Mouse (Mus musculus) cortical plate, adult 2 months (tissue): ENCODE measurements around the gene Mgrn1. TPM values are rescaled to one million over a fixed set of nuclear protein-coding genes. Genes with fewer than 3 reads are reported as not detected.

Experiments
- H3K27ac ChIP-seq: fragments of 200-500 bp; 2 replicates; pipeline ENCODE4 v1.5.1; 2012; ENCODE audit warnings: low read length, control low read depth, inconsistent platforms; ENCODE audit not compliant: insufficient read depth
- H3K4me1 ChIP-seq: fragments of 200-500 bp; 2 replicates; pipeline ENCODE4 v1.6.1; 2011; ENCODE audit warnings: low read length; ENCODE audit not compliant: control insufficient read depth, insufficient read depth
- H3K4me3 ChIP-seq: fragments of 200-500 bp; 2 replicates; pipeline ENCODE4 v1.5.1; 2011; ENCODE audit warnings: mild to moderate bottlenecking, low read length, control low read depth; ENCODE audit not compliant: insufficient read depth
- CTCF ChIP-seq: fragments of 200-500 bp; IDR thresholded peaks from 2 replicates; pipeline ENCODE4 v1.5.1; 2011; ENCODE audit warnings: mild to moderate bottlenecking, control low read depth, low read length; ENCODE audit not compliant: insufficient read depth; ENCODE audit errors: extremely low read depth
- POLR2A ChIP-seq: fragments of 200-500 bp; IDR thresholded peaks from 2 replicates; pipeline ENCODE4 v1.6.1; 2011; ENCODE audit warnings: mild to moderate bottlenecking, low read length, control low read depth; ENCODE audit not compliant: insufficient read depth; ENCODE audit errors: extremely low read depth
- polyA plus RNA-seq: library from polyadenylated mRNA; depleted of rRNA; stranded (reverse); fragments of >200 nt; gene quantifications from 2 replicates; pipeline ENCODE4 v1.2.3, GENCODE M21; 2012

Mgrn1 gene
- polyA plus RNA-seq, 1 experiment = 229 TPM

DNA sequence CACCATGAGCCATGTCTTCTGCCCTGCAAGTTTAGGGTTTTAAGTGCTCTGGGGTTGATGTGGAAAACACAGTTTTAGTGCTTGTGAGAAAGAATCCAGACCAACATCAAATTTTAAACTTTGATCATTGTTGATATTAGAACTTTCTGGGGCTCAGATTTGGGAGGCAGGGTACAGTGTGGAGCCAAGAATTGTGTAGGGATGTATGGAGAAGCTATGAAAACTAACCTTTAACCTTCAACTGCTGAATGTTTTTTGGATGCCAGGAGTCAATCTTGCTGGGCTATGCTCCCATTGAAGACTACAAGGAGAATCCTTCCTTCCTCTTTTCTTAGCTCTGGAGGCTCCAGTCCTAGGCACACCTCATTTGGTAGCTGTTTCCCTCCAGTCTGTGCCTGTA is 20.5 kb downstream of the Mgrn1 start:
- Histone ChIP-seq H3K4me1 (peaks cover 2% of the 10 kb centered on the region; the same call in 1 of the 2 replicates), H3K27ac (0 out of 2 replicates have a peak overlapping the region, but pooled peaks have one; percentile 12), H3K4me3 (no peak overlapping the region)
- TF ChIP-seq CTCF = no peak
- no peak for TF ChIP-seq POLR2A

- Histone ChIP-seq H3K4me3 (no peak overlapping the region), H3K4me1 (peaks cover 2% of the 10 kb centered on the region; the same call in 1 of the 2 replicates), H3K27ac (peak overlapping the region; percentile 12)
- TF ChIP-seq POLR2A (no peak), CTCF (no peak)
Measured at GRCm38 (mm10) chr16:4907386-4907785, 21.3 kb downstream of the Mgrn1 start.

DNA sequence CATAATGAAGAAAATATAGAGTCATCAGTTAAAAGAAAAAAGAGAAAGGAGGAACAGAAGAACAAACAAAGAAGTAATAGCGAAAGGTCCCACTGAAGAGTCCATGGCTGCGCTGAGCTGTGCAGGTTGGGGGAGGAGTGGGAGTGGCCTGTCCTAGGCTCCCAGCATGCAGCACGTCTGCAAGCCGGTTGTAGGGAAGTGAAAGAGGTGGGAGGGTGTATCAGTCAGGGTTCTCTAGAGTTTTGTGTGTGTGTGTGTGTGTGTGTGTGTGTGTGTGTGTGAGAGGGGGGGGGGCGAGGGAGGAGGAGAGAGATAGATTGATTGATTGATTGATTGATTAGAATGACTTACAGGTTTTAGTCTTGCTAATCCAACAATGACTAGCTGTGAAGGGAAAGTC is 21.9 kb downstream of the Mgrn1 start:
- TF ChIP-seq CTCF = no peak
- no peak for TF ChIP-seq POLR2A

GRCm38 (mm10) chr16:4909745-4910144 is 23.7 kb downstream of the Mgrn1 start:
- no peak for TF ChIP-seq POLR2A
- TF ChIP-seq CTCF = no peak; the same call in 1 of the 2 replicates
- no peak overlapping the region for H3K27ac ChIP-seq
- no peak overlapping the region for H3K4me3 ChIP-seq
- H3K4me1 ChIP-seq = peaks cover 9% of the 10 kb centered on the region

More for the DNA sequence above, 21.9 kb downstream of the Mgrn1 start:
- no peak overlapping the region for H3K27ac ChIP-seq
- H3K4me1 ChIP-seq = peaks cover 3% of the 10 kb centered on the region; the same call in 1 of the 2 replicates
- no peak overlapping the region for H3K4me3 ChIP-seq

GRCm38 (mm10) chr16:4910758-4911157 is 24.7 kb downstream of the Mgrn1 start:
- TF ChIP-seq POLR2A = no peak
- TF ChIP-seq CTCF = no peak
- Histone ChIP-seq H3K4me1 (peaks cover 9% of the 10 kb centered on the region), H3K4me3 (no peak overlapping the region), H3K27ac (no peak overlapping the region)

- Histone ChIP-seq H3K27ac (peak overlapping the region; percentile 45), H3K4me1 (peaks cover 8% of the 10 kb centered on the region), H3K4me3 (no peak overlapping the region)
- TF ChIP-seq CTCF (no peak), POLR2A (no peak)
Measured at GRCm38 (mm10) chr16:4912074-4912648, 26.1 kb downstream of the Mgrn1 start.

DNA sequence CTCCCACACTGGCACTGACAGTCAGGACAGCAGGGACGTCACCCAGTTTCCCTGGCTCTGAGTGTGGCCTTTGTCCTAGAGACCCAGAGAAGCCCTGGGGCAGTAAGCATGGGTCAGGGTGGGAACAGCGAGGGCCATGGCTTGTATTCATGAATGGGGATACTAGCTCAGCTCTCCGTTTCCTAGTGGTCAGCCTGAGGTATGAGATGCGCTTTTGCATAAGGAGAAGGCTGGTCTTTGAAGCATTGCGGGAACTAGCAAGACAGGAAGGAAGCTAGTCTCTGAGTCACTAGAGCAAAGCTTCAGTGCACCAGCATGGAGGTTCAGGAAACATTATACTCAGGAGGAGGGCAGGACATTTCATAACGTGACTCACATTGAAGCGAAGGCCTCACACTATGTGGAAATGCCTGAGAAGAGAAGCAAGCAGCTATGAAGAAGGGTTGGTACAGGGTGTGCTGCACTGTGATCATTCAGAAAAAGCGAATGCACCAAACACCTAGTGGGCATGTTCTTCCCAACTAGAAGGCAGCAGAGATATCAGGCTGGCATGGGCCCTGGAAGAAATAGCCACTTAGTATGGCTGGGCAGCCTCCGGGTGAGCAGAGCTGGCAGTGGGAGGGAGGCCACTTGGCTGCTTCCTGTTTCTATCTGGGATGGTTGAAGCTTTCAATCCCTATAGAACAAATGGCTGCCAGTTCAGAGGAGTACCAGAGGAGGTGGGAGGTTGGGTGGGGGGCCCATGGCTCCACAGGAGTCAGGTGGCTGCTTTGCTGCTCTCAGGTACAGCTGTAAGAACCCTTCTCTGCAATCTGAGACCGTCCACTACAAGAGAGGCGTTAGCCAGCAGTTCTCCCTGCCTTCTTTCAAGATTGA is 27.1 kb downstream of the Mgrn1 start:
- H3K27ac ChIP-seq = peak overlapping the region; percentile 45
- peaks cover 8% of the 10 kb centered on the region for H3K4me1 ChIP-seq

DNA sequence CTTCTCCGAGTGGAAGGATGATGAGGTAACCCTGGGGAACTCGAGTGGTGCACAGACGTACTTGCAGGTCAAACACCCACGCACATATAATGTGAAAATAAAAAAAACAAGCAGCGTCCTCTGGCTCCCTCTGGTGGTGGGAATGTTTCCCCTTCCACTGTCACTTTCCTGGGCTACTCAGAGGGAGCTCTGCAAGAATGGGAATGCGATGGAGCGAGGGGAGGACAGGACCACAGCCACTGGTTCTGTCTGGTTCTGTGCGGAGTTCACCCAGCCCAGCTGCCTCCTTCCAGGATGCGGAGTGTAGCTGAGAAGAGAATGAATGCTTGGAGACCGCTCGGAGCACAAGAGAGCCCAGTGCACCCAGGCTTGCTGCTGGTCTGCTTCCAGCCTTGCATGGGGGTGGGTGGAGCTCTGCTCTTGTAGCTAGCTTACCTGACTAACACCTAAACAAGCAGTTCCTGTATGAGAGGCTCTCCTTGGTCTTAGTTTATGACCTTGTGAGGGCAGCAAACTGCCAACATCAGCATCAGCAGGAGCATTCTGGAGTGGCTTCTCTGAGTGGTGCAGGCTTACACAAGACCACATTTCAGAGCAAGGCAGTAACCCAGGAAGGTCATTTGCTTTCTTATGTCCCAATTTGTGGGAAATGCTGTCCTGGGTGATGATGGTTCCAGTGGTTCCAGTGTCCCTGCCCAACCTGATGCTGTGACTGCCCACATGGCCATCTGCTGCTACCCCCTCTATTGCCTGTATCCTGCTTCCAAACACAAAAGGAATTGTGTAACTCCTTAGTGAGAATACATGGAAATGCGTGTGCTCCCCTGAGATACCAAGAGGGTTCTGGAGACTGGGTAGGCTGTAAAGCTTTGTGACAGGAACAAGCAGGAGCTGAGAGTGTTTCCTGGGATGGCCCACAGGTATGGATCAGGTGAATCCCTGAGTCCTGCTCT is 28.0 kb downstream of the Mgrn1 start:
- Histone ChIP-seq H3K4me3 (no peak overlapping the region), H3K27ac (peak overlapping the region; percentile 45), H3K4me1 (peaks cover 8% of the 10 kb centered on the region)
- TF ChIP-seq CTCF (peak; percentile 90), POLR2A (no peak)

More for the DNA sequence above, 27.1 kb downstream of the Mgrn1 start:
- no peak for TF ChIP-seq POLR2A
- no peak for TF ChIP-seq CTCF
- no peak overlapping the region for H3K4me3 ChIP-seq

GRCm38 (mm10) chr16:4915931-4916330 is 29.9 kb downstream of the Mgrn1 start:
- TF ChIP-seq POLR2A (no peak), CTCF (no peak)
- no peak overlapping the region for H3K4me3 ChIP-seq

More at GRCm38 (mm10) chr16:4915931-4916330, 29.9 kb downstream of the Mgrn1 start:
- Histone ChIP-seq H3K27ac (no peak overlapping the region), H3K4me1 (peaks cover 8% of the 10 kb centered on the region)
